Mouse (Mus musculus) liver, embryonic 15.5 days (tissue): ENCODE data around the gene Thap12. TPM values are rescaled to one million over a fixed set of nuclear protein-coding genes. Genes with fewer than 3 reads are reported as not detected.

ENCODE experiments used
- ATAC-seq: fragments of 200-750 bp; cut with Nextera tagmentation; 2 replicates; pipeline ENCODE4 v1.8.0; 2017; ENCODE audit warnings: moderate number of reproducible peaks, mild to moderate bottlenecking, moderate library complexity; ENCODE audit not compliant: insufficient read depth
- H3K27ac ChIP-seq: fragments of 300-500 bp; sonication (generic); replicated peaks from 2 replicates; pipeline ENCODE4 v1.5.1; 2015; ENCODE audit warnings: mild to moderate bottlenecking, inconsistent platforms
- H3K27me3 ChIP-seq: fragments of 300-500 bp; sonication (generic); 2 replicates; pipeline ENCODE4 v1.6.1; 2015; ENCODE audit warnings: mild to moderate bottlenecking, inconsistent platforms
- H3K36me3 ChIP-seq: fragments of 300-500 bp; sonication (generic); replicated peaks from 2 replicates; pipeline ENCODE4 v1.6.1; 2015; ENCODE audit warnings: moderate library complexity, mild to moderate bottlenecking, inconsistent platforms
- H3K4me1 ChIP-seq: fragments of 300-500 bp; sonication (generic); replicated peaks from 2 replicates; pipeline ENCODE4 v1.6.1; 2015; ENCODE audit warnings: inconsistent platforms
- H3K4me2 ChIP-seq: fragments of 300-500 bp; sonication (generic); 2 replicates; pipeline ENCODE4 v1.6.1; 2015; ENCODE audit warnings: moderate library complexity, mild to moderate bottlenecking, inconsistent platforms
- H3K4me3 ChIP-seq: fragments of 300-500 bp; sonication (generic); replicated peaks from 2 replicates; pipeline ENCODE4 v1.5.1; 2015; ENCODE audit warnings: mild to moderate bottlenecking, inconsistent platforms
- H3K9ac ChIP-seq: fragments of 300-500 bp; sonication (generic); 2 replicates; pipeline ENCODE4 v1.6.1; 2015; ENCODE audit warnings: moderate library complexity, mild to moderate bottlenecking, inconsistent platforms
- H3K9me3 ChIP-seq: fragments of 300-500 bp; sonication (generic); replicated peaks from 2 replicates; pipeline ENCODE4 v1.6.1; 2016; ENCODE audit warnings: inconsistent platforms
- WGBS: fragments of 180-500 bp; shearing (Covaris S2); methylation state at CpG from one replicate; pipeline ENCODE4 v1.1.7; 2015; ENCODE audit warnings: mixed read lengths; ENCODE audit not compliant: insufficient replicate concordance; 5-methylcytosine and 5-hydroxymethylcytosine counted together
- polyA plus RNA-seq: library from polyadenylated mRNA; unstranded; fragments of >200 nt; fragmentation: Nextera tagmentation; extraction: Ambion mirVana; gene quantifications from 2 replicates; pipeline ENCODE4 v1.2.1, GENCODE M21; 2015

Thap12 gene
- polyA plus RNA-seq, 1 experiment from 2014 or later: 12.5 TPM

DNA sequence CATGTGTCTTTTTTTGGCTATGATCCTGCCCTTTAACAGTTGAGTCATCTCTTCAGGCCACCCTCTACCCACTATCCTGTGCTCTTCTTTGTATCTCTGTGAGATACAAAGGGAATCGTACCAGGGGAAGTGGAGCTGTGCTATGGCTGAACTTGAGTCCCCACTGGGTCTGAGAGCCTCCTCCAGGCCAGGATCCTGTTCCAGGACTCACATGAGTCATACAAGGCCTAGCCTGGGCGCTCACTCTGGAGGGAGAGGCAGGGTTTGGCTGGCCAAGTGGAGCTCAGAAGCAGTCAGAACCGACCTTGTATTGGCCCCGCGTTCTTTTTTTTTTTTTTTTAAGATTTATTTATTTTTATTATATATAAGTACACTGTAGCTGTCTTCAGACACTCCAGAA, 57.2 kb downstream of the Thap12 start:
- H3K4me2 ChIP-seq: no peak overlapping the region
- H3K27ac ChIP-seq: no peak overlapping the region
- H3K9ac ChIP-seq: no peak overlapping the region
- H3K36me3 ChIP-seq: no peaks in the 10 kb centered on the region
- no peaks in the 10 kb centered on the region for H3K4me1 ChIP-seq
- no peaks in the 10 kb centered on the region for H3K9me3 ChIP-seq
- H3K4me3 ChIP-seq: no peak overlapping the region
- no peak for ATAC-seq
- peaks cover 11% of the 10 kb centered on the region; the same call in 1 of the 2 replicates for H3K27me3 ChIP-seq
- 73% methylated on average over 5 of the region's 5 CpGs for WGBS

- Histone ChIP-seq H3K9me3 (no peaks in the 10 kb centered on the region), H3K4me1 (no peaks in the 10 kb centered on the region), H3K9ac (no peak overlapping the region), H3K36me3 (no peaks in the 10 kb centered on the region), H3K27me3 (no peaks in the 10 kb centered on the region), H3K27ac (no peak overlapping the region), H3K4me2 (no peak overlapping the region), H3K4me3 (no peak overlapping the region)
- ATAC-seq: no peak
- WGBS: 81% methylated on average over 10 of the region's 10 CpGs
These were observed 61.0 kb downstream of the Thap12 start for GRCm38 (mm10) chr7:98763911-98764310.

DNA sequence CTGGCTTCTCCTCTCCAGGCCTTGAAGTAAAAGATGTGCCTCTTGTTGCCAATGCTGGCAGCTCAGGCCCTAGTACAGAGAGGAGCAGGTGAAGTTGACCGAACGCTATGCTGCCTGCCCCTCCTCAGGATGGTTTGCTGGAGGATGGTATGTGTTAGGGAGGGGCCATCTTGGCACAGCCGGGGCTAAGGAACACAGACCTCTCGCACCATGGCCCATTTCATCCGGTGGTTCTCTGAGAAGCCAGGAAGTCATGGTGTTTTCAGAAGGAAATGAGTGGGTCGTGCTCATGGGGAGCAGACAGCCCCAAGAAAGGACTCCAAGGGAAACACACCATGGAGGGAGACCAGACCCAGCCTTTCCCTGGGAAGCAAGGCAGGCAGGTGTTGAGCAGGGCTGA, 64.4 kb downstream of the Thap12 start:
- no peak overlapping the region for H3K4me2 ChIP-seq
- H3K4me3 ChIP-seq: no peak overlapping the region
- H3K36me3 ChIP-seq: no peaks in the 10 kb centered on the region
- 27% methylated on average over 6 of the region's 6 CpGs for WGBS
- H3K27ac ChIP-seq: no peak overlapping the region
- H3K27me3 ChIP-seq: 0 out of 2 replicates have a peak, but pooled peaks cover 7% of the 10 kb centered on the region
- H3K9ac ChIP-seq: no peak overlapping the region
- H3K9me3 ChIP-seq: no peaks in the 10 kb centered on the region
- no peak for ATAC-seq
- H3K4me1 ChIP-seq: no peaks in the 10 kb centered on the region; the same call in 1 of the 2 replicates

Other genes with a start within 250 kb of the Thap12 start
- 5.6 and 6.0 TPM in 2 replicates for gene Lrrc32, start 213.8 kb upstream of the Thap12 start, polyA plus RNA-seq
- 6.0 and 6.6 TPM in 2 replicates for gene Emsy, start 46.3 kb upstream of the Thap12 start, polyA plus RNA-seq
- 0.61 and 0.64 TPM in 2 replicates for gene Wnt11, start 132.0 kb downstream of the Thap12 start, polyA plus RNA-seq